In genomic region chr6:91842897-91843627, GRCm38 (mm10) we compare ENCODE assay signal across 8 mouse cellular contexts. TPM values are rescaled to one million over a fixed set of nuclear protein-coding genes. Genes with fewer than 3 reads are reported as not detected.
DNase-seq lines count a peak whose midpoint lies in the region; ATAC-seq and TF ChIP-seq lines count a peak whose summit lies in the region.

No protein-coding gene starts in this region.

- peak overlapping the region; percentile 84 for H3K4me2 ChIP-seq in kidney, embryonic 16.5 days (replicated peaks; ENCODE audit: low read depth, low read length)
- H3K4me2 ChIP-seq in heart, postnatal 0 days (ENCODE audit: low read depth, low read length): peak overlapping the region; percentile 62
- peak overlapping the region; percentile 85 for H3K4me2 ChIP-seq in midbrain, embryonic 13.5 days (replicated peaks)

- peaks cover 8% of the 10 kb centered on the region for H3K4me1 ChIP-seq in kidney, embryonic 16.5 days (ENCODE audit: insufficient read depth, low read length)
- no peaks in the 10 kb centered on the region for H3K4me1 ChIP-seq in heart, postnatal 0 days (ENCODE audit: control insufficient read depth, insufficient read depth)
- H3K4me1 ChIP-seq in midbrain, embryonic 13.5 days (replicated peaks): peaks cover 40% of the 10 kb centered on the region

- no peak for DNase-seq in kidney, postnatal 25 days
- peak; percentile 6 to 12 for DNase-seq in cerebellum, postnatal 36 days
- no peak for DNase-seq in heart, postnatal 0 days (ENCODE audit: low spot score)
- no peak for DNase-seq in thymus, postnatal 25 days
- DNase-seq in gastrocnemius, adult 8-10 months (ENCODE audit: low spot score in 2 of 2): no peak
- no peak for DNase-seq in adrenal gland, adult 2 months

- peaks cover 57% of the 10 kb centered on the region for H3K27me3 ChIP-seq in kidney, embryonic 16.5 days (ENCODE audit: insufficient read depth, low read length)
- peaks cover 82% of the 10 kb centered on the region for H3K27me3 ChIP-seq in heart, postnatal 0 days (ENCODE audit: control insufficient read depth, insufficient read depth, low read length)
- peaks cover 55% of the 10 kb centered on the region for H3K27me3 ChIP-seq in midbrain, embryonic 13.5 days

- no peaks in the 10 kb centered on the region for H3K9me3 ChIP-seq in kidney, embryonic 16.5 days (ENCODE audit: low read length)
- H3K9me3 ChIP-seq in heart, postnatal 0 days (replicated peaks; ENCODE audit: control insufficient read depth, low read length): no peaks in the 10 kb centered on the region
- no peaks in the 10 kb centered on the region for H3K9me3 ChIP-seq in midbrain, embryonic 13.5 days

- H3K9ac ChIP-seq in kidney, embryonic 16.5 days (replicated peaks; ENCODE audit: low read length): 0 out of 2 replicates have a peak overlapping the region, but pooled peaks have one; percentile 14
- no peak overlapping the region for H3K9ac ChIP-seq in heart, postnatal 0 days (replicated peaks; ENCODE audit: low read depth, low read length)
- peak overlapping the region; percentile 67 for H3K9ac ChIP-seq in midbrain, embryonic 13.5 days (replicated peaks)

- H3K4me3 ChIP-seq in kidney, embryonic 16.5 days (ENCODE audit: low read length): peak overlapping the region; percentile 49
- peak overlapping the region; percentile 45 for H3K4me3 ChIP-seq in heart, postnatal 0 days (ENCODE audit: low read depth, low read length)
- peak overlapping the region; percentile 60 for H3K4me3 ChIP-seq in midbrain, embryonic 13.5 days (replicated peaks)

- no peak for ATAC-seq in kidney, embryonic 16.5 days (ENCODE audit: low FRiP score, low TSS enrichment)
- ATAC-seq in heart, postnatal 0 days (ENCODE audit: insufficient read depth, low read depth): no peak
- peak; percentile 3 for ATAC-seq in midbrain, embryonic 13.5 days

- no peak overlapping the region for H3K27ac ChIP-seq in kidney, embryonic 16.5 days (ENCODE audit: low read length)
- H3K27ac ChIP-seq in heart, postnatal 0 days (ENCODE audit: low read depth): no peak overlapping the region
- peak overlapping the region; percentile 48; the same call in 1 of the 2 replicates for H3K27ac ChIP-seq in midbrain, embryonic 13.5 days

- TF ChIP-seq CTCF in heart, postnatal 0 days (IDR thresholded peaks at IDR 0.05; ENCODE audit: low read depth): no peak

- no peaks in the 10 kb centered on the region for H3K36me3 ChIP-seq in kidney, embryonic 16.5 days (ENCODE audit: insufficient read depth, low read length)
- no peaks in the 10 kb centered on the region for H3K36me3 ChIP-seq in heart, postnatal 0 days (replicated peaks; ENCODE audit: control insufficient read depth, insufficient read depth, low read length)
- H3K36me3 ChIP-seq in midbrain, embryonic 13.5 days: no peaks in the 10 kb centered on the region

- WGBS in kidney, embryonic 16.5 days: 3% methylated on average over 35 of the region's 46 CpGs
- 4% methylated on average over 43 of the region's 46 CpGs for WGBS in heart, postnatal 0 days
- WGBS in midbrain, embryonic 13.5 days: 4% methylated on average over 46 of the region's 46 CpGs

- no peak for TF ChIP-seq EP300 in heart, postnatal 0 days (IDR thresholded peaks at IDR 0.05; ENCODE audit: low read depth)

RNA-seq across cellular contexts. Expression of gene Grip2, which starts 16.0 kb away (rescaled TPM):
- polyA plus RNA-seq in kidney, embryonic 16.5 days (2015; fragmentation: Nextera tagmentation; extraction: Ambion mirVana): 0.59 and 0.84 TPM in 2 replicates
- 6.4 and 14.7 TPM in 2 replicates for total RNA-seq in heart, postnatal 0 days (2014; rRNA removed; ENCODE audit: low replicate concordance)
- 7.4 and 7.6 TPM in 2 replicates for polyA plus RNA-seq in heart, postnatal 0 days (2015; fragmentation: Nextera tagmentation; extraction: Ambion mirVana)
- 4.4 and 4.8 TPM in 2 replicates for polyA plus RNA-seq in midbrain, embryonic 13.5 days (2015; fragmentation: Nextera tagmentation; extraction: Ambion mirVana)
- 1 to 10 TPM in 3 of 4 experiments, under 1 TPM in 1; 0.92 to 2.8 (median 2.2) TPM for total RNA-seq in gastrocnemius, adult 8-10 months (2022)
- 1 to 10 TPM; 1.3 to 3.5 TPM for total RNA-seq in adrenal gland, adult 2 months (2021)
- 3.3 TPM in 2 replicates for polyA plus RNA-seq in adrenal gland, adult 2 months (2012; rRNA removed)

RNA-seq across cellular contexts. Expression of gene Ccdc174, which starts 34.8 kb away (rescaled TPM):
- polyA plus RNA-seq in kidney, embryonic 16.5 days (2015; fragmentation: Nextera tagmentation; extraction: Ambion mirVana): 26.7 and 30.7 TPM in 2 replicates
- total RNA-seq in heart, postnatal 0 days (2014; rRNA removed; ENCODE audit: low replicate concordance): 4.5 and 11.3 TPM in 2 replicates
- polyA plus RNA-seq in heart, postnatal 0 days (2015; fragmentation: Nextera tagmentation; extraction: Ambion mirVana): 22.8 and 23.4 TPM in 2 replicates
- 47.5 and 61.8 TPM in 2 replicates for polyA plus RNA-seq in midbrain, embryonic 13.5 days (2015; fragmentation: Nextera tagmentation; extraction: Ambion mirVana)
- total RNA-seq in gastrocnemius, adult 8-10 months (2022): 10 to 100 TPM in 1 of 4 experiments, 1 to 10 TPM in 3; 6.8 to 10.9 (median 8.7) TPM
- total RNA-seq in adrenal gland, adult 2 months (2021): 10 to 100 TPM; 28.2 to 69.0 TPM
- 2.9 and 4.5 TPM in 2 replicates for polyA plus RNA-seq in adrenal gland, adult 2 months (2012; rRNA removed)

RNA-seq across cellular contexts. Expression of gene 4930590J08Rik, which starts 59.5 kb away (rescaled TPM):
- 0.32 and 0.42 TPM in 2 replicates for polyA plus RNA-seq in kidney, embryonic 16.5 days (2015; fragmentation: Nextera tagmentation; extraction: Ambion mirVana)
- 0.43 and 1.1 TPM in 2 replicates for total RNA-seq in heart, postnatal 0 days (2014; rRNA removed; ENCODE audit: low replicate concordance)
- 0.10 and 0.11 TPM in 2 replicates for polyA plus RNA-seq in heart, postnatal 0 days (2015; fragmentation: Nextera tagmentation; extraction: Ambion mirVana)
- 1.3 and 1.6 TPM in 2 replicates for polyA plus RNA-seq in midbrain, embryonic 13.5 days (2015; fragmentation: Nextera tagmentation; extraction: Ambion mirVana)
- total RNA-seq in gastrocnemius, adult 8-10 months (2022): 1 to 10 TPM in 3 of 4 experiments, under 1 TPM in 1; 0.92 to 2.6 (median 2.0) TPM
- 1 to 10 TPM; 1.6 to 2.1 TPM for total RNA-seq in adrenal gland, adult 2 months (2021)
- polyA plus RNA-seq in adrenal gland, adult 2 months (2012; rRNA removed): 0.25 and 0.26 TPM in 2 replicates

Comparison
In these comparisons a context has a peak if more than half of its experiments do, and no peak if none do; other contexts are left out.
1. DNase-seq: peak in cerebellum, postnatal 36 days (2 of 2); none in kidney, postnatal 25 days (0 of 2), heart, postnatal 0 days (single experiment), thymus, postnatal 25 days (single experiment), gastrocnemius, adult 8-10 months (0 of 2) and adrenal gland, adult 2 months (single experiment).
2. Peak in every context shown above with its lines, with median percentiles within 50 percentile points of each other: H3K4me2 ChIP-seq and H3K4me3 ChIP-seq.